Mouse (Mus musculus) CH12.LX (cell line): ENCODE measurements around the gene App. TPM values are rescaled to one million over a fixed set of nuclear protein-coding genes. Genes with fewer than 3 reads are reported as not detected.

Experiments
- DNase-seq: peaks from one replicate; pipeline ENCODE4 v3.0.0-alpha.2; 2013; ENCODE audit errors: extremely low read depth
- H3K27ac ChIP-seq: 2 replicates; pipeline ENCODE4 v1.5.1; 2012; ENCODE audit warnings: low read depth, mild to moderate bottlenecking, control low read depth, moderate library complexity; ENCODE audit not compliant: insufficient read depth
- H3K27me3 ChIP-seq: replicated peaks from 2 replicates; pipeline ENCODE3; 2012; ENCODE audit warnings: inconsistent platforms
- H3K36me3 ChIP-seq, 2 experiments: replicated peaks in 1 of 2; 2 replicates each; pipeline versions ENCODE3 to v1.6.1; 2012; ENCODE audit warnings: inconsistent platforms in 1 of 2, low read length in 1 of 2, mild to moderate bottlenecking in 1 of 2, mixed read lengths in 1 of 2, moderate library complexity in 1 of 2; ENCODE audit not compliant: control insufficient read depth in 1 of 2, insufficient read depth in 1 of 2
- H3K4me1 ChIP-seq, 2 experiments: 2 replicates each; pipeline ENCODE4 v1.6.1; 2012; ENCODE audit warnings: inconsistent platforms in 1 of 2, moderate library complexity in 1 of 2; ENCODE audit not compliant: insufficient read depth in 2 of 2, control insufficient read depth in 1 of 2
- H3K4me2 ChIP-seq: 2 replicates; pipeline ENCODE4 v1.6.1; 2012; ENCODE audit warnings: low read depth, mild to moderate bottlenecking, control low read depth; ENCODE audit not compliant: poor library complexity, insufficient read depth, severe bottlenecking
- H3K4me3 ChIP-seq, 3 experiments: fragments of 150-350 bp in 1 of 3; sonication (generic) in 1 of 3; replicated peaks in 1 of 3; 2 replicates each; pipeline versions ENCODE3 to v1.5.1; 2011 to 2012; ENCODE audit warnings: low read depth in 2 of 3, low read length in 2 of 3, mild to moderate bottlenecking in 2 of 3, moderate library complexity in 2 of 3, control low read depth in 1 of 3, improper control_type of control experiment in 1 of 3, inconsistent platforms in 1 of 3, mixed read lengths in 1 of 3; ENCODE audit not compliant: poor library complexity in 1 of 3
- H3K79me2 ChIP-seq: replicated peaks from 2 replicates; pipeline ENCODE4 v1.6.1; 2012; ENCODE audit warnings: mild to moderate bottlenecking, moderate library complexity; ENCODE audit not compliant: control insufficient read depth, poor library complexity, insufficient read depth, severe bottlenecking; ENCODE audit errors: extremely low read depth
- H3K9ac ChIP-seq: 2 replicates; pipeline ENCODE4 v1.6.1; 2012; ENCODE audit warnings: low read depth, mild to moderate bottlenecking, control low read depth, moderate library complexity; ENCODE audit not compliant: insufficient read depth
- H3K9me3 ChIP-seq: replicated peaks from 2 replicates; pipeline ENCODE3; 2012; ENCODE audit warnings: low read length, inconsistent platforms, mixed read lengths
- BHLHE40 ChIP-seq: IDR thresholded peaks from 2 replicates; pipeline ENCODE4 v1.6.1; 2011; ENCODE audit warnings: mild to moderate bottlenecking, low read depth, low read length, improper control_type of control experiment
- CHD1 ChIP-seq: IDR thresholded peaks from 2 replicates; pipeline ENCODE4 v1.6.1; 2012; ENCODE audit warnings: low read depth, low read length, improper control_type of control experiment, inconsistent platforms
- CHD2 ChIP-seq: IDR thresholded peaks from 2 replicates; pipeline ENCODE4 v1.6.1; 2011; ENCODE audit warnings: low read length, improper control_type of control experiment
- CTCF ChIP-seq, 2 experiments: IDR thresholded peaks in 1 of 2; conservative IDR thresholded peaks in 1 of 2; 2 replicates each; pipeline ENCODE4 v1.5.1; 2011 to 2012; ENCODE audit warnings: low read depth in 2 of 2, low read length in 2 of 2, improper control_type of control experiment in 1 of 2, inconsistent platforms in 1 of 2, mild to moderate bottlenecking in 1 of 2, moderate library complexity in 1 of 2
- EP300 ChIP-seq: IDR thresholded peaks from 2 replicates; pipeline ENCODE4 v1.6.1; 2011; ENCODE audit warnings: low read length, improper control_type of control experiment
- GABPA ChIP-seq: IDR thresholded peaks from 2 replicates; pipeline ENCODE4 v1.6.1; 2012; ENCODE audit warnings: low read depth, low read length, improper control_type of control experiment, inconsistent platforms; ENCODE audit not compliant: insufficient replicate concordance
- MAX ChIP-seq: IDR thresholded peaks from 2 replicates; pipeline ENCODE4 v1.6.1; 2011; ENCODE audit warnings: low read length, improper control_type of control experiment
- MEF2A ChIP-seq: IDR thresholded peaks from 2 replicates; pipeline ENCODE4 v1.6.1; 2014; ENCODE audit warnings: low read depth, mild to moderate bottlenecking, inconsistent platforms, low read length, improper control_type of control experiment, borderline replicate concordance
- MYC ChIP-seq: IDR thresholded peaks from 2 replicates; pipeline ENCODE4 v1.6.1; 2011; ENCODE audit warnings: low read depth, mild to moderate bottlenecking, improper control_type of control experiment, low read length
- NELFE ChIP-seq: IDR thresholded peaks from 2 replicates; pipeline ENCODE4 v1.6.1; 2011; ENCODE audit warnings: low read depth, low read length, improper control_type of control experiment
- PAX5 ChIP-seq: IDR thresholded peaks from 2 replicates; pipeline ENCODE4 v1.6.1; 2012; ENCODE audit warnings: low read length, inconsistent platforms, mixed read lengths
- POLR2A ChIP-seq: IDR thresholded peaks from 2 replicates; pipeline ENCODE4 v1.6.1; 2011; ENCODE audit warnings: low read depth, mild to moderate bottlenecking, improper control_type of control experiment, low read length
- TBP ChIP-seq: conservative IDR thresholded peaks from 2 replicates; pipeline ENCODE4 v1.6.1; 2011; ENCODE audit warnings: low read depth, low read length, improper control_type of control experiment
- TCF12 ChIP-seq: IDR thresholded peaks from 2 replicates; pipeline ENCODE4 v1.6.1; 2014; ENCODE audit warnings: low read depth, mild to moderate bottlenecking, inconsistent platforms, low read length, improper control_type of control experiment
- UBTF ChIP-seq: IDR thresholded peaks from 2 replicates; pipeline ENCODE4 v1.6.1; 2012; ENCODE audit warnings: low read depth, mild to moderate bottlenecking, inconsistent platforms, low read length, improper control_type of control experiment, moderate library complexity
- USF2 ChIP-seq: conservative IDR thresholded peaks from 2 replicates; pipeline ENCODE4 v1.6.1; 2011; ENCODE audit warnings: low read depth, low read length, improper control_type of control experiment
- ZC3H11A ChIP-seq: IDR thresholded peaks from 2 replicates; pipeline ENCODE4 v1.6.1; 2012; ENCODE audit warnings: low read depth, mild to moderate bottlenecking, inconsistent platforms, low read length, improper control_type of control experiment
- ZMIZ1 ChIP-seq: IDR thresholded peaks from 2 replicates; pipeline ENCODE4 v1.6.1; 2012; ENCODE audit warnings: low read depth, mild to moderate bottlenecking, inconsistent platforms, low read length, improper control_type of control experiment
- ZNF384 ChIP-seq: IDR thresholded peaks from 2 replicates; pipeline ENCODE4 v1.6.1; 2012; ENCODE audit warnings: low read depth, low read length, improper control_type of control experiment, inconsistent platforms
- dilution Hi-C: fragments of 300-500 bp; cut with MboI; formaldehyde crosslinking; loops from 2 replicates; pipeline ENCODE4 v1.14.3; 2020; ENCODE audit warnings: low sequenced_read_pairs; ENCODE audit not compliant: extremely low pct_unique_long_range_greater_than_20kb, extremely low pct_ligation_motif_present
- in situ Hi-C: fragments of 300-500 bp; cut with MboI; formaldehyde crosslinking; loops from 3 replicates; pipeline ENCODE4 v1.14.3; 2019; ENCODE audit warnings: low sequenced_read_pairs, low pct_ligation_motif_present, low pct_unique_long_range_greater_than_20kb, mixed read lengths
- polyA plus RNA-seq: library from polyadenylated mRNA; unstranded; fragments of >175 nt; gene quantifications from 2 replicates; pipeline ENCODE4 v1.2.1, GENCODE M21; 2012; ENCODE audit warnings: low read depth; ENCODE audit not compliant: insufficient read length
- total RNA-seq, 2 experiments: library from RNA; depleted of rRNA; stranded (reverse); fragments of 300-350 nt in 1 of 2; fragments of >200 nt in 1 of 2; gene quantifications; 2 replicates each; pipeline ENCODE4 v1.2.3; 2012 to 2014

Gene App
- total and polyA plus RNA-seq, 3 experiments = 31.1 to 99.2 (median 84.1) TPM

DNA sequence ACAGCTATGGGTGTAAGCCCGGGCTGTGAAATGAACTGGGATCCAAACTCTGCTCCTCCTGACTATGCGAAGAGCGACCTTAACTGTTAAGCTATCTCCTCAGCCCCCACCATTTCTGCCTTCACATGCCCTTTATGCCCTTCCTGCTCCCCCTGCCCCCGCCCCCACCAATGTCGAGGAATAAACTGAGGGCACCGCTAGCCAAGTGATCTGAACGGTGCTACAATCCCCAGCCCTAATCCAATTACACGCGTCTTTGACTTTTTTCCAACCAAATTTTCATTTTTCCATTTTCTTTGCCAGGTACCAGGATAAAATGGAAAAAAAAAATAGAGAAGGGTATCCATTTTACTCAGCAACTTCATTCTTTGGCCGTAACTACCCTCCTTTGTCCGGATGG lies 28.2 kb downstream of the App start:
- Histone ChIP-seq H3K27me3 (no peaks in the 10 kb centered on the region), H3K4me3 (no peak overlapping the region), H3K36me3 (peaks cover 0 to 21% of the 10 kb centered on the region in 2 experiments), H3K4me1 (peaks cover 9 to 45% of the 10 kb centered on the region in 2 experiments), H3K79me2 (peaks cover 25% of the 10 kb centered on the region), H3K9ac (no peak overlapping the region), H3K9me3 (peaks cover 15% of the 10 kb centered on the region), H3K27ac (no peak overlapping the region), H3K4me2 (no peak overlapping the region)
- no peak for DNase-seq
- in situ Hi-C loops = no loop called here
- dilution Hi-C loops = no loop called here
- TF ChIP-seq CHD1 (no peak), BHLHE40 (no peak), POLR2A (no peak), MYC (no peak), TBP (no peak), UBTF (no peak), CHD2 (no peak), EP300 (no peak), ZMIZ1 (no peak), NELFE (no peak), PAX5 (no peak), USF2 (no peak), MEF2A (no peak), GABPA (no peak)

DNA sequence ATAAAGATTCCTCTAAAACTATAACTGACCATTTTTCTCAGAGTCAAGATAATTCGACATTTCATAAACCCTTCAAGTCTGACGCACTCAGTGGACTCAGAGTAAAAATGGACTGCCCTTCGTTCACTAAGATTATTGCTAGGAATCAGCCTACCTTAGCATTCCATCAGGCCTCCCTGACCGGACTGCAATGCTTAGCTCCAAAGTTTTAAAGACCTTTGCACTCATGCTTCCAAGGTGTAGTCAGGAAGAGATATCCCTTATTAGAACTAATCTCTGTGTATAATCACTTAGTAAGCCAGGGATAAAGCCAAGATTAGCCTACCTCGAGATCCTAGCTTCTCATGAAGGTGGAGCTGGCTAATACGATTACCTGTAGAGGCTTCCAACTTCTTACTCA lies 29.2 kb downstream of the App start:
- no peak overlapping the region for H3K4me2 ChIP-seq
- no peak overlapping the region for H3K9ac ChIP-seq
- H3K27ac ChIP-seq = no peak overlapping the region
- H3K79me2 ChIP-seq = peaks cover 20% of the 10 kb centered on the region
- H3K9me3 ChIP-seq = peaks cover 15% of the 10 kb centered on the region
- H3K36me3 ChIP-seq = peaks cover 0 to 19% of the 10 kb centered on the region in 2 experiments
- in situ Hi-C loops (no loop called here), dilution Hi-C loops (no loop called here)
- no peak for TF ChIP-seq BHLHE40
- no peak for TF ChIP-seq MAX
- no peak for TF ChIP-seq ZNF384
- TF ChIP-seq USF2 = no peak
- TF ChIP-seq CTCF (conservative IDR thresholded peaks at IDR 0.05 in 1 of 2, IDR thresholded peaks at IDR 0.05 in 1 of 2; ENCODE audit: low read depth in 2 of 2, low read length in 2 of 2) = no peak
- no peak for TF ChIP-seq TCF12
- TF ChIP-seq ZC3H11A = no peak
- no peaks in the 10 kb centered on the region for H3K27me3 ChIP-seq
- no peak for DNase-seq
- H3K4me1 ChIP-seq = peaks cover 12 to 54% of the 10 kb centered on the region in 2 experiments
- no peak overlapping the region for H3K4me3 ChIP-seq
